Mouse (Mus musculus): ENCODE results near the gene Nyx. TPM values are rescaled to one million over a fixed set of nuclear protein-coding genes. Genes with fewer than 3 reads are reported as not detected.

Gene Nyx
- polyA plus RNA-seq, 1 experiment: 0.40 TPM

DNA sequence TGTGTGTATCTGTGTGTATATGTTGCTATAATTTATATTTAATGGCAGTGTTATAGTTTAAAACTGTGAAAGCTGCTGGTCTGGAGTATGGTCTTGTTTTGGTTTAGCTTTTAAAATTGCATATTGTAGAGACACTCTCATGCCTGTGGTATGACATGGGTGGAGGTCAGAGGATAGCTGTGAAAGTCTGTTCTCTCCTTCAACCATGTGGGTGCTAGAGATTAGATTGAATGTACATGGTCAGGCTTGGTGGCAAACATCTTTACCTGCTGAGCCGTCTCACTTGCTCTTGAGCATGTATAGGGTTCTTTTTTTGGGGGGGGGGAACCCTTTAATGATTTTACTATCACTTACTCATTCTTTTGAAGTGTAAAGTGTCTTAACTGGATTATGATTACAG lies 23.9 kb downstream of the Nyx start:
- TF ChIP-seq CTCF (IDR thresholded peaks at IDR 0.05; ENCODE audit: extremely low read depth, insufficient read depth, low read length): no peak
- TF ChIP-seq POLR2A (IDR thresholded peaks at IDR 0.05; ENCODE audit: extremely low read depth, insufficient read depth, low read length): no peak
- no peak overlapping the region for H3K4me3 ChIP-seq (ENCODE audit: insufficient read depth, low read length)
- no peaks in the 10 kb centered on the region for H3K4me1 ChIP-seq (ENCODE audit: control insufficient read depth, insufficient read depth, low read length)
- no peak overlapping the region for H3K27ac ChIP-seq (ENCODE audit: insufficient read depth, low read length)

DNA sequence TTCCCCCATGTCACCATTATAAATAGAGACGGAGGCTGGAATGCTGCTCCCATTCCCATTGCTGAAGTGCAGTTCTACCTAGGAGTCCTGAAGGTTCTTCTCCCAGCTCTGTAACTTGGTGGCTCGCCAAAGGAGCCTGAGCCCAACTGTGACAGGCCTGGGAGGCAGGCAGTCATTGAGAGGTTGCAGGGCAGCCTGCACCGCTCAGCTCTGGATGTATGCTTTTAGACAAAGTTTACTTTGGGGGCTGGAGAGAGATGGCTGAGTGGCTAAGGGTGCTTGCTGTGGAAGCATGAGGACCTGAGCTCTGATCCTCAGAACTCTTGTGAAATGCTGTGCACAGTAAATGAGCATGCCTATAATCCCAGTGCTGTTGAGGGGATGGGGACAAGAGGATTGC lies 25.0 kb downstream of the Nyx start:
- H3K4me1 ChIP-seq (ENCODE audit: control insufficient read depth, insufficient read depth, low read length): no peaks in the 10 kb centered on the region
- H3K27ac ChIP-seq (ENCODE audit: insufficient read depth, low read length): no peak overlapping the region
- no peak overlapping the region for H3K4me3 ChIP-seq (ENCODE audit: insufficient read depth, low read length)
- TF ChIP-seq CTCF (IDR thresholded peaks at IDR 0.05; ENCODE audit: extremely low read depth, insufficient read depth, low read length) (no peak), POLR2A (IDR thresholded peaks at IDR 0.05; ENCODE audit: extremely low read depth, insufficient read depth, low read length) (no peak)

DNA sequence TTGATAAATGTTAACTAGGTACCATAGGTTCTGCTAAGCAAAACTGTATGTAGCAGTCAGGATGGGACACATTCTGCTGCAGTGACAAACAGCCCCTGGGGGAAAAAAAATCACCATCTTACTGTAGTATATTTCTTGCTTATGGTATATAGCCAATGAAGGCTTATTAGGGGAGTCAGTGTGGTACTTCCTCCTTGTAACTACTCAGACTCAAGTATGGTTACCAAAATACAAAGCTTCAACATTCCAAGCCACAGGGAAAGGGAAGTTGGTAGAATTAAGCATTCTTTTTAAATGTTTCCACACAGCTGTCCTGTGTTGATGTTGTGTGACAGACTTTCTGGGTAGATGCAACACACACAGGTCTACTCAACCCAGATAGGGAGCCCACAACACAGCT lies 27.0 kb downstream of the Nyx start:
- TF ChIP-seq CTCF (IDR thresholded peaks at IDR 0.05; ENCODE audit: extremely low read depth, insufficient read depth, low read length) (no peak), POLR2A (IDR thresholded peaks at IDR 0.05; ENCODE audit: extremely low read depth, insufficient read depth, low read length) (no peak)
- Histone ChIP-seq H3K4me1 (ENCODE audit: control insufficient read depth, insufficient read depth, low read length) (no peaks in the 10 kb centered on the region), H3K27ac (ENCODE audit: insufficient read depth, low read length) (no peak overlapping the region), H3K4me3 (ENCODE audit: insufficient read depth, low read length) (no peak overlapping the region)

DNA sequence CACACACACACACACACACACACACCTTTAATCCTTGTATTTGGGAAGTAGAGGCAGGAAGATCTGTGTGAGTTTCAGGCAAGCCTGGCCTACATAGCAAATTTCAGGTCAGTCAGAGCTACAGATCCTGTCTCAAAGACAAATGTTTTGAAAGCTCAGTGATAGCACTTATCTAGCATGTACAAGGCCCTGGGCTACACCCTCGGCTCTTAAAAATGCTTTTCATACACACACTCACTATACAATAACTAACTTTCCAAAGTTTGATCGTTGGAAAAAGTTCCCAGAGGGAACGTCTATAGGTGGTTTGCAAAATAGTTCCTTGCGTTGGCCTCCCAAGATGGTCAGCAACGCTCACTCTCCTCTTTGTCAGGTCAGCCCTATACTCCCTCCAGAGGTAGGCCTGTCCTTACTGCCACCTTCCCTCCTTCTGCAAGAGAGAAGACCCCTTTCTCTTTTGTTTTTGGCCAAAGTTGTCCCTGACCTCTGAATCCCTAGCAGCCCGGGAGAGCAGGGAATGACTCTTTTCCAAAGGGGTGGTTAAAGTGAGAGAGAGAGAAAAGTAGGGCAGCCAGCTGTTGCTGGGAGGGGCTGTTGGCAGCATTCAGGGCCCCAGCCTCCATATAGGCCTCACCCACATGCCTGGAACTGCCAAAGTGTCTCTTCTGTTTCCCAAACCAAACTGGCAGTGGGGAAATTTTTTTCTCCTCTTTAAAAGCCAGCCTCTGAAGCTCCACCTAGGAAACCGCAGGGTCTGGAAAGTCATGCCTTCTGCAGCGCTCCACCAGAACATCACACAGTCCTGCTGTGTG lies 29.2 kb downstream of the Nyx start:
- no peak overlapping the region for H3K4me3 ChIP-seq (ENCODE audit: insufficient read depth, low read length)
- no peak for TF ChIP-seq POLR2A (IDR thresholded peaks at IDR 0.05; ENCODE audit: extremely low read depth, insufficient read depth, low read length)
- TF ChIP-seq CTCF (IDR thresholded peaks at IDR 0.05; ENCODE audit: extremely low read depth, insufficient read depth, low read length): no peak
- no peak overlapping the region for H3K27ac ChIP-seq (ENCODE audit: insufficient read depth, low read length)
- no peaks in the 10 kb centered on the region for H3K4me1 ChIP-seq (ENCODE audit: control insufficient read depth, insufficient read depth, low read length)

DNA sequence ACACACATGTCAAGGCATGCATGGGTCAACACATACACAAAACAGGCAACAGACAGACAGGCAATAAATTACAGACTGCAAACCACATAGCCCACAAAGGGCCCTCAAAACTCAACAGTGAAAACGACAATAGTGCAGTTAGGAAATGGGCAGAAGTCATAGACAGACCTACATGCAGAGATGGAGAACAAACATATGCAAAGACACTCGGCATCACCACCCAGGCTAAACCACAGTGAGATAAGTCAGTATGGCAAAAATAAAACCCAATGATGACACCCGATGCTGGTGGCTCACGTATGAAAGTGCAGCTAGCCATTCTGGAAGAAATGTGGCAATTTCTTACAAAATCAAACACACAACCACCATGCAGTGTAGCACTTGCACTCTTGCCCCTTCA lies 34.4 kb downstream of the Nyx start:
- TF ChIP-seq POLR2A (IDR thresholded peaks at IDR 0.05; ENCODE audit: extremely low read depth, insufficient read depth, low read length) (no peak), CTCF (IDR thresholded peaks at IDR 0.05; ENCODE audit: extremely low read depth, insufficient read depth, low read length) (no peak)
- Histone ChIP-seq H3K4me3 (ENCODE audit: insufficient read depth, low read length) (no peak overlapping the region), H3K27ac (ENCODE audit: insufficient read depth, low read length) (no peak overlapping the region), H3K4me1 (ENCODE audit: control insufficient read depth, insufficient read depth, low read length) (no peaks in the 10 kb centered on the region)

DNA sequence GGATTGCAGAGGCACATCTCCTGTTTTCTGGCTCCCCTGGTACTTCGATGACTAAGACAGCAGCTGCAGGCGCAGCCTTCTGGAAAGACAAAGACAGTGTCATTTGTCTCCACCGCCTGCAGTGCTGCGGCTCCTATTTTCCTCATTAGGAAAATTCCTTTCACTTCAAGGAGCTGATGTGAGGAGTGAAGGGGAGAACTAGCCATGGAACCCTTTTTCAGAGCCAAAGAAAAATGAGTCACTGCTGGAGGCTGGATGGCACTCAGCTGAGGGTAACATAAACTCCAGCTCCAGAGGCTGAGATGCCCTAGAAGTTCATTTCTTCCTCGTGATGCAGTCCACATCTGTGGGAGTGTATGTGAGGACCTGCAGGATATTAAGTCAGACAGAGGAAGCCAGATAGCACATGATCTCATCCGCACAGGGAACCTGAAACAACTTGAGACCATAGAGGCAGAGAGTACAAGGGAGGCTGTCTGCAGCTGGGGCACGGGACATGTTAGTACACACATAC lies 37.0 kb downstream of the Nyx start:
- Histone ChIP-seq H3K27ac (ENCODE audit: insufficient read depth, low read length) (no peak overlapping the region), H3K4me1 (ENCODE audit: control insufficient read depth, insufficient read depth, low read length) (no peaks in the 10 kb centered on the region), H3K4me3 (ENCODE audit: insufficient read depth, low read length) (no peak overlapping the region)
- TF ChIP-seq CTCF (IDR thresholded peaks at IDR 0.05; ENCODE audit: extremely low read depth, insufficient read depth, low read length) (no peak), POLR2A (IDR thresholded peaks at IDR 0.05; ENCODE audit: extremely low read depth, insufficient read depth, low read length) (no peak)

DNA sequence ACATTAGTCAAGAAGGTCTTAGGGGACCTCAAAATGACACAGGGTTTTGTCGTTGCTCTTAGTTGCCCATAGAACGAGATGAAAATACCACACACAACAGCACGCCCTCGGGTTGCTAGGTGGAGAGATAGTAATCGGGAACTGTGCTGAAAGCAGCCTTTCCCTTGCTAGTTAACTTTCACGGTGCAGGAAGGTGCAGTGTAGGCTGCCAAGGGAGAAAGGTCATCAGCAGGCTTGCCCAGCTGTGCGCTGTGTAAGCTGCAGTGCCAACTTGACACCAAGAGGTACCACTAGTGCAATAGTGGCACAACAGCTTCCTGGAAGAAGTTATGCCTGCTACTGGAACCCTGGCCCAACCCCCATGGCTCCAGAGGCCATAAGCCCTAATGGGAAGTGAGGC lies 38.5 kb downstream of the Nyx start:
- H3K4me3 ChIP-seq (ENCODE audit: insufficient read depth, low read length): no peak overlapping the region
- TF ChIP-seq POLR2A (IDR thresholded peaks at IDR 0.05; ENCODE audit: extremely low read depth, insufficient read depth, low read length): no peak
- TF ChIP-seq CTCF (IDR thresholded peaks at IDR 0.05; ENCODE audit: extremely low read depth, insufficient read depth, low read length): no peak
- H3K27ac ChIP-seq (ENCODE audit: insufficient read depth, low read length): no peak overlapping the region
- no peaks in the 10 kb centered on the region for H3K4me1 ChIP-seq (ENCODE audit: control insufficient read depth, insufficient read depth, low read length)

DNA sequence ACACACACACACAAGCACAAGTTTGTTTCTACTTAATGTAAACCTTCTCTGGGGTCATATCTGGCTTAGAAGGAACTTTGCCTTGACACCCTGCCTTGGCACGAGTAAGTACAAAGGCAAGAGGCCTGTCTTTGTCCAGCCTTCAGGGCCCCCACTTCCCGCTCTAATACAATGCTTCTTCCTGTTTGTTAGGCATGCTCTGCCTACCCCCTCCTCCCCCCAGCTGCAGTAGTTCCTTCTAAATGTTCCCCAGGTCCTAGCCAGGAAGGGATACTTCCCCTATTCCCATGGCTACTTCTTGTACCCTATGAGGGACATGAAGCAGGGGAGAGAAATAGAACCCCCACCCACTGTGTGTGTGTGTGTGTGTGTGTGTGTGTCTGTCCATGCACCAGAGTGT lies 40.5 kb downstream of the Nyx start:
- H3K27ac ChIP-seq (ENCODE audit: insufficient read depth, low read length): no peak overlapping the region
- TF ChIP-seq CTCF (IDR thresholded peaks at IDR 0.05; ENCODE audit: extremely low read depth, insufficient read depth, low read length): no peak
- no peak for TF ChIP-seq POLR2A (IDR thresholded peaks at IDR 0.05; ENCODE audit: extremely low read depth, insufficient read depth, low read length)
- no peak overlapping the region for H3K4me3 ChIP-seq (ENCODE audit: insufficient read depth, low read length)
- H3K4me1 ChIP-seq (ENCODE audit: control insufficient read depth, insufficient read depth, low read length): no peaks in the 10 kb centered on the region

DNA sequence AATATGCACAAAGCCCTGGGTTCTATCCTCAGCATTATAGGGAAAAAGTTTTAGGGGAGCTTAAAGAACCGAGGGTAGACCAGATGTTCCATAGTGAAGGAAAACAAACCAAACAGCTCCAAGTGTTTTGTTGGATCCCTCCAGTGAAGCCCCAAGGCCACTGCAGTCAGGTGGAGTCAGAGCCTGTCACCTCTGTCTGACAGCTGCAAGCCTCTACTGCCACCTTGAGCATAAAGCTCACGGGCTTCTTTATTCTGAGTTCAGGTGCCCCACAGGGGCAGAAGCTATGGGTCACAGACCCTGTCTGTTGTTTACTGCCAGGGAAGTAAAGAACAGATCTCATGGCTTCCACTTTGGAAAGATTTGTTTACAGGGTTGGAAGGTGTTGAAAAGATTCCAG lies 47.2 kb downstream of the Nyx start:
- TF ChIP-seq CTCF (IDR thresholded peaks at IDR 0.05; ENCODE audit: extremely low read depth, insufficient read depth, low read length) (no peak), POLR2A (IDR thresholded peaks at IDR 0.05; ENCODE audit: extremely low read depth, insufficient read depth, low read length) (no peak)
- Histone ChIP-seq H3K4me3 (ENCODE audit: insufficient read depth, low read length) (no peak overlapping the region), H3K27ac (ENCODE audit: insufficient read depth, low read length) (no peak overlapping the region), H3K4me1 (ENCODE audit: control insufficient read depth, insufficient read depth, low read length) (peaks cover 5% of the 10 kb centered on the region)

DNA sequence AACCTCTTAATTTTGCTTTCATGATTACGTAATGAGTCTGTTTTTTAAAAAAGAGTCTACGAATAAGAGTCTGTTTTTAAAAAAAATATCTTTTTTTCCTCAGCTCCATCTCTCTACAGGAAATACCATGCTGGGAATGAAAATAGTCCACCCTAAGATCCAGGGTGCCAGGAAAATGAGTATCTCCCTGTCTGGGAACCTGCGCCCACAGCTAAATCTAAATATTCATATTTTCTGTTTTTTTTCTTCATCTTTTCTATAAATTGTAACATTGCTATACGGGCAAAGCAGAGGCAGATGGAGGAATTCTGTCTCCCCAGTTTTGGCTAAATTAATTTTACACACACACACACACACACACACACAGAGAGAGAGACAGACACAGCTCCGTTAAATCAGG lies 48.0 kb downstream of the Nyx start:
- Histone ChIP-seq H3K27ac (ENCODE audit: insufficient read depth, low read length) (no peak overlapping the region), H3K4me3 (ENCODE audit: insufficient read depth, low read length) (no peak overlapping the region), H3K4me1 (ENCODE audit: control insufficient read depth, insufficient read depth, low read length) (peaks cover 5% of the 10 kb centered on the region)
- TF ChIP-seq POLR2A (IDR thresholded peaks at IDR 0.05; ENCODE audit: extremely low read depth, insufficient read depth, low read length): no peak
